Mouse (Mus musculus) lung, postnatal 36 days (tissue): Measurements from ENCODE around the gene Emx1.

Source experiments
- DNase-seq: peaks from one replicate; pipeline ENCODE4 v3.0.0; 2022; ENCODE audit warnings: mixed read lengths

The Emx1 gene

GRCm38 (mm10) chr6:85189911-85190591, 2.8 kb downstream of the Emx1 start:
- no peak for DNase-seq

GRCm38 (mm10) chr6:85190671-85191070, 3.4 kb downstream of the Emx1 start:
- no peak for DNase-seq

- no peak for DNase-seq
Measured at GRCm38 (mm10) chr6:85191751-85192440, 4.7 kb downstream of the Emx1 start.

- DNase-seq = no peak
Measured at GRCm38 (mm10) chr6:85193381-85194318, 6.4 kb downstream of the Emx1 start.

- DNase-seq = no peak
Measured at GRCm38 (mm10) chr6:85197951-85198350, 10.7 kb downstream of the Emx1 start.

- peak; percentile 38 for DNase-seq
Measured at GRCm38 (mm10) chr6:85206182-85206938, 19.1 kb downstream of the Emx1 start.

- no peak for DNase-seq
Measured at GRCm38 (mm10) chr6:85206939-85207285, 19.7 kb downstream of the Emx1 start.

GRCm38 (mm10) chr6:85207345-85207744, 20.1 kb downstream of the Emx1 start:
- no peak for DNase-seq

- DNase-seq = no peak
Measured at GRCm38 (mm10) chr6:85209226-85209967, 22.2 kb downstream of the Emx1 start.

- no peak for DNase-seq
Measured at GRCm38 (mm10) chr6:85210686-85211085, 23.4 kb downstream of the Emx1 start.

GRCm38 (mm10) chr6:85218251-85218650, 31.0 kb downstream of the Emx1 start:
- no peak for DNase-seq

- no peak for DNase-seq
Measured at GRCm38 (mm10) chr6:85218684-85219445, 31.6 kb downstream of the Emx1 start.

GRCm38 (mm10) chr6:85219706-85220105, 32.5 kb downstream of the Emx1 start:
- DNase-seq = no peak

GRCm38 (mm10) chr6:85220917-85221316, 33.7 kb downstream of the Emx1 start:
- DNase-seq = no peak

GRCm38 (mm10) chr6:85222551-85222950, 35.3 kb downstream of the Emx1 start:
- no peak for DNase-seq

- DNase-seq = no peak
Measured at GRCm38 (mm10) chr6:85223498-85224150, 36.4 kb downstream of the Emx1 start.

GRCm38 (mm10) chr6:85224442-85224891, 37.2 kb downstream of the Emx1 start:
- no peak for DNase-seq

- DNase-seq = no peak
Measured at GRCm38 (mm10) chr6:85226570-85226969, 39.3 kb downstream of the Emx1 start.

- DNase-seq = no peak
Measured at GRCm38 (mm10) chr6:85227520-85227919, 40.3 kb downstream of the Emx1 start.

GRCm38 (mm10) chr6:85230762-85231161, 43.5 kb downstream of the Emx1 start:
- DNase-seq = no peak

GRCm38 (mm10) chr6:85231469-85231868, 44.2 kb downstream of the Emx1 start:
- DNase-seq = no peak
